Mouse (Mus musculus) lung, embryonic 14.5 days (tissue): ENCODE data around the gene Gm572. TPM values are rescaled to one million over a fixed set of nuclear protein-coding genes. Genes with fewer than 3 reads are reported as not detected.

ENCODE experiments used
- ATAC-seq: fragments of 200-750 bp; cut with Nextera tagmentation; 2 replicates; pipeline ENCODE4 v1.8.0; 2017; ENCODE audit warnings: mild to moderate bottlenecking, moderate TSS enrichment, moderate library complexity; ENCODE audit not compliant: insufficient read depth
- DNase-seq: peaks from one replicate; pipeline ENCODE4 v3.0.0-alpha.2; 2015
- H3K27ac ChIP-seq: fragments of 300-500 bp; sonication (generic); 2 replicates; pipeline ENCODE4 v1.5.1; 2014; ENCODE audit warnings: low read depth, mild to moderate bottlenecking, moderate library complexity
- H3K27me3 ChIP-seq: fragments of 300-500 bp; sonication (generic); 2 replicates; pipeline ENCODE4 v1.6.1; 2014; ENCODE audit warnings: low read length, control low read depth; ENCODE audit not compliant: insufficient read depth
- H3K36me3 ChIP-seq: fragments of 300-500 bp; sonication (generic); 2 replicates; pipeline ENCODE4 v1.6.1; 2014; ENCODE audit warnings: control low read depth; ENCODE audit not compliant: insufficient read depth
- H3K4me1 ChIP-seq: fragments of 300-500 bp; sonication (generic); 2 replicates; pipeline ENCODE4 v1.6.1; 2014; ENCODE audit warnings: antibody characterized with exemption, control low read depth; ENCODE audit not compliant: insufficient read depth
- H3K4me2 ChIP-seq: fragments of 300-500 bp; sonication (generic); 2 replicates; pipeline ENCODE4 v1.6.1; 2014; ENCODE audit warnings: mild to moderate bottlenecking
- H3K4me3 ChIP-seq: fragments of 300-500 bp; sonication (generic); 2 replicates; pipeline ENCODE4 v1.5.1; 2014; ENCODE audit warnings: low read depth, low read length
- H3K9ac ChIP-seq: fragments of 300-500 bp; sonication (generic); 2 replicates; pipeline ENCODE4 v1.6.1; 2014
- H3K9me3 ChIP-seq: fragments of 300-500 bp; sonication (generic); 2 replicates; pipeline ENCODE4 v1.6.1; 2016; ENCODE audit warnings: low read depth, low read length, control low read depth
- CTCF ChIP-seq: IDR thresholded peaks from 2 replicates; pipeline ENCODE4 v1.5.1; 2016; ENCODE audit warnings: antibody characterized with exemption, low read depth
- WGBS: fragments of 180-500 bp; shearing (Covaris S2); extraction: QIAGEN DNeasy Blood & Tissue Kit; methylation state at CpG from one replicate; pipeline ENCODE4 v1.1.7; 2014; 5-methylcytosine and 5-hydroxymethylcytosine counted together
- polyA plus RNA-seq: library from polyadenylated mRNA; unstranded; fragments of >200 nt; fragmentation: Nextera tagmentation; extraction: Ambion mirVana; gene quantifications from 2 replicates; pipeline ENCODE4 v1.2.1, GENCODE M21; 2014

Gene Gm572
- not detected in 2 replicates for polyA plus RNA-seq

GRCm38 (mm10) chr4:148643291-148644156, at the start of gene Gm572:
Gene Gm572, plus strand, starts transcription at chr4:148643317.
- ATAC-seq (peak; percentile 38; the same call in 1 of the 2 replicates), DNase-seq (no peak)
- peak within 1 kb of the TSS; percentile 32 for H3K4me2 ChIP-seq
- TF ChIP-seq CTCF, result no peak
- no peak within 1 kb of the TSS for H3K27ac ChIP-seq
- WGBS, result 51% methylated on average over 15 of the region's 15 CpGs
- no peaks in the 10 kb centered on the region for H3K9me3 ChIP-seq
- no peaks in the 10 kb centered on the region for H3K4me1 ChIP-seq
- no peak within 1 kb of the TSS for H3K4me3 ChIP-seq
- H3K36me3 ChIP-seq, result no peaks in the 10 kb centered on the region
- no peaks in the 10 kb centered on the region for H3K27me3 ChIP-seq
- no peak within 1 kb of the TSS for H3K9ac ChIP-seq

- H3K4me2 ChIP-seq, result no peak overlapping the region
- no peak for ATAC-seq
- WGBS, result 90% methylated on average over 11 of the region's 11 CpGs
- no peak for TF ChIP-seq CTCF
- peaks cover 58% of the 10 kb centered on the region for H3K36me3 ChIP-seq
- no peak overlapping the region for H3K27ac ChIP-seq
- 0 out of 2 replicates have a peak, but pooled peaks cover 4% of the 10 kb centered on the region for H3K4me1 ChIP-seq
- DNase-seq, result no peak
- no peak overlapping the region for H3K9ac ChIP-seq
- H3K4me3 ChIP-seq, result no peak overlapping the region
- H3K9me3 ChIP-seq, result no peaks in the 10 kb centered on the region
- H3K27me3 ChIP-seq, result no peaks in the 10 kb centered on the region
Observed at GRCm38 (mm10) chr4:148593996-148594395, 49.1 kb upstream of the Gm572 start.

- DNase-seq (no peak), ATAC-seq (no peak)
- no peak for TF ChIP-seq CTCF
- Histone ChIP-seq H3K9ac (no peak overlapping the region), H3K36me3 (peaks cover 62% of the 10 kb centered on the region), H3K4me3 (no peak overlapping the region), H3K4me1 (0 out of 2 replicates have a peak, but pooled peaks cover 4% of the 10 kb centered on the region), H3K9me3 (no peaks in the 10 kb centered on the region), H3K27ac (no peak overlapping the region), H3K27me3 (no peaks in the 10 kb centered on the region), H3K4me2 (no peak overlapping the region)
- 86% methylated on average over 6 of the region's 6 CpGs for WGBS
Observed at GRCm38 (mm10) chr4:148595916-148596315, 47.2 kb upstream of the Gm572 start.

- H3K36me3 ChIP-seq, result peaks cover 62% of the 10 kb centered on the region
- H3K4me3 ChIP-seq, result no peak overlapping the region
- H3K9me3 ChIP-seq, result no peaks in the 10 kb centered on the region
- H3K4me2 ChIP-seq, result no peak overlapping the region
- H3K27me3 ChIP-seq, result no peaks in the 10 kb centered on the region
- no peak for TF ChIP-seq CTCF
- DNase-seq (no peak), ATAC-seq (no peak)
- H3K9ac ChIP-seq, result no peak overlapping the region
- H3K27ac ChIP-seq, result no peak overlapping the region
- 98% methylated on average over 3 of the region's 3 CpGs for WGBS
- H3K4me1 ChIP-seq, result 0 out of 2 replicates have a peak, but pooled peaks cover 4% of the 10 kb centered on the region
Observed at GRCm38 (mm10) chr4:148596731-148597130, 46.4 kb upstream of the Gm572 start.

- Histone ChIP-seq H3K4me1 (no peaks in the 10 kb centered on the region), H3K27ac (no peak overlapping the region), H3K9ac (no peak overlapping the region), H3K27me3 (no peaks in the 10 kb centered on the region), H3K9me3 (no peaks in the 10 kb centered on the region), H3K4me2 (no peak overlapping the region), H3K36me3 (peaks cover 50% of the 10 kb centered on the region), H3K4me3 (no peak overlapping the region)
- WGBS, result 95% methylated on average over 12 of the region's 12 CpGs
- ATAC-seq (no peak), DNase-seq (no peak)
- TF ChIP-seq CTCF, result no peak
Observed at GRCm38 (mm10) chr4:148598826-148599225, 44.3 kb upstream of the Gm572 start.

GRCm38 (mm10) chr4:148600316-148600715, 42.8 kb upstream of the Gm572 start:
- WGBS, result 82% methylated on average over 4 of the region's 4 CpGs
- Histone ChIP-seq H3K36me3 (peaks cover 35% of the 10 kb centered on the region), H3K27me3 (no peaks in the 10 kb centered on the region), H3K4me2 (no peak overlapping the region), H3K4me1 (no peaks in the 10 kb centered on the region), H3K9me3 (no peaks in the 10 kb centered on the region), H3K27ac (no peak overlapping the region), H3K4me3 (no peak overlapping the region), H3K9ac (no peak overlapping the region)
- DNase-seq, result no peak
- ATAC-seq, result no peak
- TF ChIP-seq CTCF, result no peak

- Histone ChIP-seq H3K36me3 (peaks cover 20% of the 10 kb centered on the region), H3K9ac (no peak overlapping the region), H3K4me2 (no peak overlapping the region), H3K4me3 (no peak overlapping the region), H3K27me3 (no peaks in the 10 kb centered on the region), H3K27ac (no peak overlapping the region), H3K9me3 (no peaks in the 10 kb centered on the region), H3K4me1 (no peaks in the 10 kb centered on the region)
- TF ChIP-seq CTCF, result no peak
- no peak for ATAC-seq
- 70% methylated on average over 4 of the region's 4 CpGs for WGBS
- no peak for DNase-seq
Observed at GRCm38 (mm10) chr4:148601871-148602270, 41.2 kb upstream of the Gm572 start.
